Mouse (Mus musculus) hindbrain, embryonic 15.5 days (tissue): ENCODE data around the gene Ppp1r18. TPM values are rescaled to one million over a fixed set of nuclear protein-coding genes. Genes with fewer than 3 reads are reported as not detected.

Source experiments
- ATAC-seq: fragments of 200-750 bp; cut with Nextera tagmentation; 2 replicates; pipeline ENCODE4 v1.8.0; 2017; ENCODE audit warnings: low read depth, moderate number of reproducible peaks, moderate TSS enrichment; ENCODE audit not compliant: low FRiP score
- H3K27ac ChIP-seq: fragments of 300-500 bp; sonication (generic); replicated peaks from 2 replicates; pipeline ENCODE4 v1.5.1; 2015; ENCODE audit warnings: mild to moderate bottlenecking, inconsistent platforms
- H3K27me3 ChIP-seq: fragments of 300-500 bp; sonication (generic); 2 replicates; pipeline ENCODE4 v1.6.1; 2015; ENCODE audit warnings: control low read depth, inconsistent platforms
- H3K36me3 ChIP-seq: fragments of 300-500 bp; sonication (generic); 2 replicates; pipeline ENCODE4 v1.6.1; 2015; ENCODE audit warnings: control low read depth, inconsistent platforms
- H3K4me1 ChIP-seq: fragments of 300-500 bp; sonication (generic); replicated peaks from 2 replicates; pipeline ENCODE4 v1.6.1; 2015; ENCODE audit warnings: control low read depth, inconsistent platforms
- H3K4me2 ChIP-seq: fragments of 300-500 bp; sonication (generic); 2 replicates; pipeline ENCODE4 v1.6.1; 2015; ENCODE audit warnings: moderate library complexity, mild to moderate bottlenecking, inconsistent platforms
- H3K4me3 ChIP-seq: fragments of 300-500 bp; sonication (generic); 2 replicates; pipeline ENCODE4 v1.5.1; 2015; ENCODE audit warnings: mild to moderate bottlenecking, inconsistent platforms
- H3K9ac ChIP-seq: fragments of 300-500 bp; sonication (generic); 2 replicates; pipeline ENCODE4 v1.6.1; 2015; ENCODE audit warnings: inconsistent platforms
- H3K9me3 ChIP-seq: fragments of 300-500 bp; sonication (generic); 2 replicates; pipeline ENCODE4 v1.6.1; 2016; ENCODE audit warnings: control low read depth, inconsistent platforms
- WGBS: fragments of 180-500 bp; shearing (Covaris S2); methylation state at CpG from one replicate; pipeline ENCODE4 v1.1.7; 2015; 5-methylcytosine and 5-hydroxymethylcytosine counted together
- polyA plus RNA-seq: library from polyadenylated mRNA; unstranded; fragments of >200 nt; fragmentation: Nextera tagmentation; extraction: Ambion mirVana; gene quantifications from 2 replicates; pipeline ENCODE4 v1.2.1, GENCODE M21; 2015

Gene Ppp1r18
- polyA plus RNA-seq, 1 experiment from 2014 or later: 24.7 TPM

DNA sequence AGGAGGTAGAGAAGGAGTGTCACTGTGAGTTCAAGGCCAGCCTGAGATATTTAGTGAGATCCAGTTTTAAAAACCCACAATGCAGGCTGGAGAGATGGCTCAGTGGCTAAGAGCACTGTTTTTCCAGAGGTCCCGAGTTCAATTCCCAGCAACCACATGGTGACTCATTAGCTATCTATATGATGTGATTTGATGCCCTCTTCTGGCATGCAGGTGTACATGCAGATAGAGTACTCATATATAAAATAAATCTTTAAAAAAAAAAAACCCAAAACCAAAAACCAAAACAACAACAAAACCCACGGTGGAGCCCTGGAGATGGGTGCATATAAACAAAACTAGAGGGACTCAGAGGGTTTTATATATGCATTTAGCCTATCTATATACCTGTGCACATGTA lies 42.2 kb downstream of the Ppp1r18 start:
- Histone ChIP-seq H3K36me3 (peaks cover 49% of the 10 kb centered on the region), H3K4me1 (peaks cover 21% of the 10 kb centered on the region), H3K27me3 (no peaks in the 10 kb centered on the region), H3K9ac (peak overlapping the region; percentile 25; the same call in 1 of the 2 replicates), H3K27ac (no peak overlapping the region), H3K4me3 (no peak overlapping the region), H3K4me2 (peak overlapping the region; percentile 73; the same call in 1 of the 2 replicates), H3K9me3 (no peaks in the 10 kb centered on the region)
- ATAC-seq: no peak
- WGBS: 84% methylated on average over 2 of the region's 2 CpGs

DNA sequence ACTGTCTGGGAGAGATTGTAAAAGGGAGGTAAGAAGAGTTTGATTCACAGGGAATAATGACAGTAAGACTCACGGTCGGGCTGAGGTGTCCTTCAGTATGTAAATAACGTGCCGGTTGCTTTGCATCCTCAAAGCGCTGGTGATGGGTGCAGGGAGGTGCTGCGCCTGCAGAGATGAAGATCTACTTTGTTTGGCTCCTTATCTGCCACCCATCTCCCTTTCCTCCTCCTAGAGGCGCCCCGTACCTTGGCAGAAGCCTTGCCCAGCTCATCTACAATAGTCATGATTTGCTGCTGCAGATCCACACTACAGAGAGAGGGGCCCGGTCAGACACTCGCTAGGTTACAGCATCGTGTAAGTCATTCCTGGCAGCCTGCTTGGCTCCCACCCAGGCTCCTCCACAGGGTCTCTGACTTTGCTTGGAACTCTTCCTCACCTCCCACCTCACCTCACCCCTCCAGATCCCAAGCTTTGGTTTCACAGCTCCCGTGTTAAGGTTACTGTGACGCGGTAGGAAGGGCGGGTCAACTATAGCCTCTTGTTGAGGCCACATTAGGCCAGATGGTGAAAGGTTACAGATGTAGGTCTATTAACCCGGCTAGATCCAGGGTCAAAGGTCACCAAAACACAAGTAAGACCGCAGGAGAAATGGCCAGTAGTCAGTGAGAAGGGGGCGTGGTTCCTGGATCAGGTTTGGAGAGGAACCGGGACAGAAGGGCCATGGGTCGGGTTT lies 44.0 kb downstream of the Ppp1r18 start:
- Histone ChIP-seq H3K9ac (peak overlapping the region; percentile 73), H3K4me2 (peak overlapping the region; percentile 73), H3K9me3 (no peaks in the 10 kb centered on the region), H3K4me3 (peak overlapping the region; percentile 67), H3K36me3 (peaks cover 33% of the 10 kb centered on the region), H3K27ac (peak overlapping the region; percentile 91), H3K27me3 (no peaks in the 10 kb centered on the region), H3K4me1 (peaks cover 21% of the 10 kb centered on the region)
- 13% methylated on average over 20 of the region's 20 CpGs for WGBS
- peak; percentile 33 for ATAC-seq

- 2% methylated on average over 25 of the region's 25 CpGs for WGBS
- Histone ChIP-seq H3K27ac (peak within 1 kb of the TSS; percentile 91), H3K36me3 (peaks cover 28% of the 10 kb centered on the region)
Measured at GRCm38 (mm10) chr17:35909919-35910369, 44.6 kb downstream of the Ppp1r18 start, which contains the start of gene Atat1. Gene Atat1 (minus strand): TSS chr17:35910075.

DNA sequence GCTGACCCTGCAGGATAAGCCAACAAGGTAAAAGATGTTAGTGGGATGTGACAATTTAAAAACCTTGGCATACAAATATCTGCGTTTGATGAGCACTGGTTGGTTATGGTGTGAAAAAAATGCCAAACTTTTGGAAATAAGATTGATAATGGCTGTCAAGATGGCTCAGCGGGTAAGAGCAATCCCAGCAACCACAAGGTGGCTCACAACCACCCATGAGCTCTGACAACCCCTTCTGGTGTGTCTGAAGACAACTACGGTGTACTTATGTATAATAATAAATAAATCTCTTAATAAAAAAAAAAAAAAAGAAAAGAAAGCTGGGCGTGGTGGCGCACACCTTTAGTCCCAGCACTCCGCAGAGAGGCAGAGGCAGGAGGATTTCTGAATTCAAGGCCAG lies 49.6 kb downstream of the Ppp1r18 start:
- H3K27me3 ChIP-seq: no peaks in the 10 kb centered on the region
- no peaks in the 10 kb centered on the region for H3K9me3 ChIP-seq
- H3K36me3 ChIP-seq: no peaks in the 10 kb centered on the region
- no peak overlapping the region for H3K27ac ChIP-seq
- H3K4me3 ChIP-seq: peak overlapping the region; percentile 55
- H3K4me1 ChIP-seq: peaks cover 21% of the 10 kb centered on the region
- no peak for ATAC-seq
- H3K4me2 ChIP-seq: peak overlapping the region; percentile 78
- 0 out of 2 replicates have a peak overlapping the region, but pooled peaks have one; percentile 76 for H3K9ac ChIP-seq
- WGBS: 82% methylated on average over 6 of the region's 6 CpGs

More at GRCm38 (mm10) chr17:35909919-35910369, 44.6 kb downstream of the Ppp1r18 start, which contains the start of gene Atat1:
- H3K4me1 ChIP-seq: peaks cover 22% of the 10 kb centered on the region
- no peaks in the 10 kb centered on the region for H3K9me3 ChIP-seq
- ATAC-seq: peak; percentile 93
- H3K4me3 ChIP-seq: peak within 1 kb of the TSS; percentile 67
- peak within 1 kb of the TSS; percentile 73 for H3K4me2 ChIP-seq
- H3K27me3 ChIP-seq: no peaks in the 10 kb centered on the region
- H3K9ac ChIP-seq: peak within 1 kb of the TSS; percentile 73

DNA sequence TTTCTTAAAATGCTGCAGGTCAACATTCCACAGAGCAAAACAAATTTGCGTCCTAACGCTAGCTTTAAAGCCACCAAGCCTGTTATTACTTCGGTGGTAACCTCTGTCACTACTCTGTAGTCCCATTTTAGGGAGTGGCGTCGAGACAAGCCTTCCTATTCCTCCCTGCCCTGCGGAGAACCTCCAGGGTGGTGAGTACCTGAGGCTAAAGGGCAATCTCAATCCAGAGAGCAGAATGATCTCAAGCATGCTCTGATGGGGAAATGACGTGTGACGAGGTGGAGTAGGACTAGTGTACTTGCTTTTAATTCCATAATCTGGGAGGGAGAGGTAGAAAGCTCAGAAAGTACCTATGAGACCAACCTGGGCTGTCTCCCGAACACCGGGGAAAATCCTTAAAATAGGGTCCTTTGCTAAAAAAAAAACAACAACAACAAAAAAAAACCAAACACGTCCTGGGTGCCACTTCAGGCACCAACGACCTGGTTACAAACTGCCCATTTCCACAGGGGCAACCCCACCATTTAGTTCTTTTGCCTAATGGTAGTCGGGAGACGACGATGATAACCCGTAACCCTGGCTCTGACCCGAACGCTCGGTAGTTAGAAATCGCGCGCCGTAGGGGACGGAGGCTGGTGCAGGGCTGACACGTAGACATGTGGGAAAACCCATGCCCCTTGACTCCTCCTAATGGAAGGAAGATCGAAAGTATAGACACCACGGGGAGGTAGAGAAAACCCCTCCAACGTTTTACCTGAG lies 50.3 kb downstream of the Ppp1r18 start:
- H3K9me3 ChIP-seq: no peaks in the 10 kb centered on the region
- no peak for ATAC-seq
- no peaks in the 10 kb centered on the region for H3K36me3 ChIP-seq
- 4% methylated on average over 28 of the region's 28 CpGs for WGBS
- peak overlapping the region; percentile 76 for H3K9ac ChIP-seq
- H3K4me3 ChIP-seq: peak overlapping the region; percentile 55
- H3K4me2 ChIP-seq: peak overlapping the region; percentile 78
- peak overlapping the region; percentile 98 for H3K27ac ChIP-seq
- H3K4me1 ChIP-seq: peaks cover 25% of the 10 kb centered on the region
- H3K27me3 ChIP-seq: no peaks in the 10 kb centered on the region

GRCm38 (mm10) chr17:35916297-35917142 lies 51.1 kb downstream of the Ppp1r18 start, which contains the start of the genes Mrps18b and Ppp1r10:
Gene Mrps18b (minus strand): TSS chr17:35916389.
Gene Ppp1r10 (plus strand): TSS chr17:35916434.
- H3K27me3 ChIP-seq: no peaks in the 10 kb centered on the region
- peak; percentile 96 for ATAC-seq
- no peaks in the 10 kb centered on the region for H3K36me3 ChIP-seq
- H3K4me3 ChIP-seq: peak within 1 kb of the TSS; percentile 55
- peak within 1 kb of the TSS; percentile 98 for H3K27ac ChIP-seq
- H3K4me2 ChIP-seq: peak within 1 kb of the TSS; percentile 78
- peak within 1 kb of the TSS; percentile 76 for H3K9ac ChIP-seq
- under 1% methylated on average over 83 of the region's 83 CpGs for WGBS
- H3K4me1 ChIP-seq: peaks cover 33% of the 10 kb centered on the region
- no peaks in the 10 kb centered on the region for H3K9me3 ChIP-seq

- Histone ChIP-seq H3K9me3 (no peaks in the 10 kb centered on the region), H3K9ac (peak overlapping the region; percentile 76), H3K27me3 (no peaks in the 10 kb centered on the region), H3K27ac (peak overlapping the region; percentile 98), H3K4me2 (peak overlapping the region; percentile 78), H3K36me3 (no peaks in the 10 kb centered on the region), H3K4me3 (peak overlapping the region; percentile 55), H3K4me1 (peaks cover 39% of the 10 kb centered on the region)
- ATAC-seq: no peak
- under 1% methylated on average over 8 of the region's 8 CpGs for WGBS
Measured at GRCm38 (mm10) chr17:35917143-35917462, 51.7 kb downstream of the Ppp1r18 start.

DNA sequence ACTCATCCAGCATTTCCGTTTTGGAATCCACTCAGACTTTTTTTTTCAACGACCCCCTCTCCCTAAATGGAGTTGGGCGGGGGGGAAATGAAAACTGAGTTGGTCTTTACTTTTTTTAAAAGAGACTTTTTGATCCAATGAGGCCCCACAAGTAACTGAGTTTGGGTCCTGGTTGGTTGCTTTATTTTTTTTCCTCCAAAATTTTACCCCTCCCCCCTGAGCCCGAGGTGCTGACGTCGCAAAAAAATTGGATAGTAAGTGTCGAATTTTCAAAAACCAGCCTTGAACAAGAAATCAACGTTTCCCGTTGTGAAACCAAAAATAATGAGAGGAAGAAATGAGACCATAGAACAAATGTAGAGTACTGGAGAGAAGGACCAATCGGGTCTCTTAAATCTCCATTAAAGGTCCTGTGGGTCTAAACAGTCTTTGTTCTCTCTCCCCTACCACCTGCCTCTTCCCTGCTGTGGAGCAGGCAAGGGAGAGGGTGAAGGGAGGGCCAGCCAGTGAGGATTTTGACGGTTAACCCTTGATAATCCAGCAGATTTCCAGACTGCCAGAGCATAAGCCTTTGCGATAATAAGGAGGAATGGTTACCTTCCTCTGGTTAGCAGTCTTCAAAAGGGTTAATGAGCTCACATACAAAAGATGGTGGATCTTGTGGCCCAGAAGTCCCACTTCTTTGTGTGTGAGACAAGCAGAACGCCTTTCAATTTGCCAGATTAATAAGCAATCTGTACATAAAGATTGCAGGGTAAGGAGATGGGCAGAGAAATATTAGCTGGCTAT lies 52.3 kb downstream of the Ppp1r18 start:
- peak; percentile 7 for ATAC-seq
- under 1% methylated on average over 13 of the region's 13 CpGs for WGBS

GRCm38 (mm10) chr17:35918276-35919059 lies 53.1 kb downstream of the Ppp1r18 start:
- H3K36me3 ChIP-seq: peaks cover 1% of the 10 kb centered on the region; the same call in 1 of the 2 replicates
- no peaks in the 10 kb centered on the region for H3K9me3 ChIP-seq
- under 1% methylated on average over 11 of the region's 11 CpGs for WGBS
- H3K27me3 ChIP-seq: no peaks in the 10 kb centered on the region
- peak overlapping the region; percentile 98 for H3K27ac ChIP-seq
- ATAC-seq: no peak
- peak overlapping the region; percentile 76 for H3K9ac ChIP-seq
- H3K4me1 ChIP-seq: peaks cover 45% of the 10 kb centered on the region
- H3K4me3 ChIP-seq: peak overlapping the region; percentile 55
- H3K4me2 ChIP-seq: peak overlapping the region; percentile 78

More for the DNA sequence above, 52.3 kb downstream of the Ppp1r18 start:
- peak overlapping the region; percentile 78 for H3K4me2 ChIP-seq
- H3K27me3 ChIP-seq: no peaks in the 10 kb centered on the region
- no peaks in the 10 kb centered on the region for H3K36me3 ChIP-seq
- peak overlapping the region; percentile 55 for H3K4me3 ChIP-seq
- H3K9ac ChIP-seq: peak overlapping the region; percentile 76
- peaks cover 45% of the 10 kb centered on the region for H3K4me1 ChIP-seq
- peak overlapping the region; percentile 98 for H3K27ac ChIP-seq
- H3K9me3 ChIP-seq: no peaks in the 10 kb centered on the region

DNA sequence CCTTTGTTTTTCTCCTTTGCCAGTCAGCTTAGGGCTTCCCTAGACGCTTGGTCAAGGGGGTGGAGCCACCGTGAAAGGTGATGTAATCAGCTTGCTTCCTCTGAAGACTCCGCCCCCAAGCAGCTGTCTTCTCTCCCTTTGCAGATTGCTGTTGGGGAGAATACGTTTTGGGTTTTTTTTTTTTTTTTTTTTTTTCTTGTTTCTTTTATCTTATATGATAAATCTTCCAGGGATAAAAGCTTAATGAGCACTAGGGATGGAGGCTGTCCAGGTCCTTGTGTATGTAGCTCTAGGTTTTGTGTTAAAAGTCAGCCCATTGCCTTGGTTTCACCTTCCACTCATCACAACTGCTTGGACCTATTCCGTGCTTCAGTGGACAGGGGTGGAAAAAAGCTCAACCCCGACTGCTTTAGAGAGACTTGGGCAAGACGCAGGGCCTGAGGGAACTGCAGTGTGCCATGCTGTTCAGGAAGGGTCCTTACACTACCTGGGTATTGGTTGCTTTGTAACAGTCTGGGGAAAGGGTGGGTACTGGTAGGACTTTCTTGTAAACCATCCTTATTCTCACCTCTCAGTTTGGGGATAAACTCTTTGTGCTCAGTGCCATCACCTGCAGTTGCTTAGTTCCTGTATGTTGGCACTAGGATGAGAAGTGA lies 53.8 kb downstream of the Ppp1r18 start:
- Histone ChIP-seq H3K9ac (peak overlapping the region; percentile 76), H3K27me3 (no peaks in the 10 kb centered on the region), H3K36me3 (peaks cover 8% of the 10 kb centered on the region), H3K4me3 (peak overlapping the region; percentile 55), H3K27ac (peak overlapping the region; percentile 98), H3K9me3 (no peaks in the 10 kb centered on the region), H3K4me2 (peak overlapping the region; percentile 78), H3K4me1 (peaks cover 45% of the 10 kb centered on the region)
- peak; percentile 43 for ATAC-seq
- WGBS: 3% methylated on average over 7 of the region's 7 CpGs
